Mouse (Mus musculus) cortical plate, adult 2 months (tissue): Measurements from ENCODE around the gene Sec63.

Source experiments
- CTCF ChIP-seq: fragments of 200-500 bp; IDR thresholded peaks from 2 replicates; pipeline ENCODE4 v1.5.1; 2011; ENCODE audit warnings: mild to moderate bottlenecking, control low read depth, low read length; ENCODE audit not compliant: insufficient read depth; ENCODE audit errors: extremely low read depth
- POLR2A ChIP-seq: fragments of 200-500 bp; IDR thresholded peaks from 2 replicates; pipeline ENCODE4 v1.6.1; 2011; ENCODE audit warnings: mild to moderate bottlenecking, low read length, control low read depth; ENCODE audit not compliant: insufficient read depth; ENCODE audit errors: extremely low read depth

GRCm38 (mm10) chr10:42872269-42873010, 111.1 kb downstream of the Sec63 start:
- TF ChIP-seq CTCF (no peak), POLR2A (no peak)
